Mouse (Mus musculus): ENCODE data around the gene Klhl40.

DNA sequence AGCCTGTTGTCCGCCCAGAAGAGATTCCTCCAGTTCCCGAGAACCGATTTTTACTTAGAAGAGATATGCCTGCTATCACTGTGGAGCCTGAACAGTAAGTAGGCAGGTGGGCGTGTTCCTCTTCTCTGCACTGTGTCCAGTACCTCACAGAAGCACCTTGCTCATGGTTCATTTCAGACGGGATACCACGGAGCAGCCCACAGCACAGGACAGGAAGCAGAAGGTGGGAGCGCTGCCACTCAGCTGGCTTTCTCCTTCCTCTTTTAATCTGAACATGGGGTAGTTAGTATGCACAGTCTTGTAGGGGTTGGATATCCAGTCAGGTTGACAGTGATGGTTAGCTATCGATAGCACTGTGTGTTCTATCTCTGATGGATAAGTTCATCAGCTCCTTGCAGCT lies 33.4 kb upstream of the Klhl40 start:
- TF ChIP-seq POLR2A (IDR thresholded peaks at IDR 0.05; ENCODE audit: insufficient read depth, low read length) (no peak), CTCF (IDR thresholded peaks at IDR 0.05; ENCODE audit: low read depth, low read length) (no peak), EP300 (IDR thresholded peaks at IDR 0.05; ENCODE audit: insufficient read depth, low read depth, low read length) (no peak)

Measured in ES-Bruce4 (cell line).